Mouse (Mus musculus) hindbrain, embryonic 12.5 days (tissue): ENCODE results near the gene Commd1. TPM values are rescaled to one million over a fixed set of nuclear protein-coding genes. Genes with fewer than 3 reads are reported as not detected.

Experiments used
- ATAC-seq: fragments of 200-750 bp; cut with Nextera tagmentation; 2 replicates; pipeline ENCODE4 v1.8.0; 2017; ENCODE audit warnings: moderate TSS enrichment; ENCODE audit not compliant: low FRiP score
- H3K27ac ChIP-seq: fragments of 300-500 bp; sonication (generic); 2 replicates; pipeline ENCODE4 v1.5.1; 2016; ENCODE audit warnings: mild to moderate bottlenecking
- H3K27me3 ChIP-seq: fragments of 300-500 bp; sonication (generic); 2 replicates; pipeline ENCODE4 v1.6.1; 2016; ENCODE audit warnings: mild to moderate bottlenecking
- H3K36me3 ChIP-seq: fragments of 300-500 bp; sonication (generic); 2 replicates; pipeline ENCODE4 v1.6.1; 2016; ENCODE audit warnings: mild to moderate bottlenecking
- H3K4me1 ChIP-seq: fragments of 300-500 bp; sonication (generic); 2 replicates; pipeline ENCODE4 v1.6.1; 2016
- H3K4me2 ChIP-seq: fragments of 300-500 bp; sonication (generic); replicated peaks from 2 replicates; pipeline ENCODE4 v1.6.1; 2016; ENCODE audit warnings: mild to moderate bottlenecking
- H3K4me3 ChIP-seq: fragments of 300-500 bp; sonication (generic); 2 replicates; pipeline ENCODE4 v1.5.1; 2016; ENCODE audit warnings: mild to moderate bottlenecking
- H3K9ac ChIP-seq: fragments of 300-500 bp; sonication (generic); 2 replicates; pipeline ENCODE4 v1.6.1; 2016; ENCODE audit warnings: mild to moderate bottlenecking, moderate library complexity
- H3K9me3 ChIP-seq: fragments of 300-500 bp; sonication (generic); replicated peaks from 2 replicates; pipeline ENCODE4 v1.6.1; 2016; ENCODE audit warnings: mild to moderate bottlenecking
- WGBS: fragments of 180-500 bp; shearing (Covaris S2); methylation state at CpG from one replicate; pipeline ENCODE4 v1.1.7; 2016; 5-methylcytosine and 5-hydroxymethylcytosine counted together
- polyA plus RNA-seq: library from polyadenylated mRNA; unstranded; fragments of >200 nt; fragmentation: Nextera tagmentation; extraction: Ambion mirVana; gene quantifications from 2 replicates; pipeline ENCODE4 v1.2.1, GENCODE M21; 2016

The Commd1 gene
- polyA plus RNA-seq, 1 experiment from 2014 or later: 309 TPM

- no peak for ATAC-seq
- no peak overlapping the region for H3K9ac ChIP-seq
- H3K36me3 ChIP-seq: peaks cover 14% of the 10 kb centered on the region; the same call in 1 of the 2 replicates
- H3K4me3 ChIP-seq: no peak overlapping the region
- no peak overlapping the region for H3K4me2 ChIP-seq
- WGBS: 77% methylated on average over 4 of the region's 4 CpGs
- H3K9me3 ChIP-seq: peaks cover 24% of the 10 kb centered on the region
- H3K27ac ChIP-seq: no peak overlapping the region
- no peaks in the 10 kb centered on the region for H3K27me3 ChIP-seq
- H3K4me1 ChIP-seq: no peaks in the 10 kb centered on the region
These were observed 17.8 kb downstream of the Commd1 start for GRCm38 (mm10) chr11:22964401-22964800.

GRCm38 (mm10) chr11:22962101-22962500, 20.1 kb downstream of the Commd1 start:
- H3K4me3 ChIP-seq: no peak overlapping the region
- no peaks in the 10 kb centered on the region for H3K27me3 ChIP-seq
- H3K4me2 ChIP-seq: no peak overlapping the region
- no peaks in the 10 kb centered on the region for H3K4me1 ChIP-seq
- H3K36me3 ChIP-seq: peaks cover 6% of the 10 kb centered on the region; the same call in 1 of the 2 replicates
- H3K9ac ChIP-seq: no peak overlapping the region
- WGBS: 90% methylated on average over 1 of the region's 1 CpGs
- H3K9me3 ChIP-seq: peaks cover 12% of the 10 kb centered on the region
- no peak for ATAC-seq
- no peak overlapping the region for H3K27ac ChIP-seq

GRCm38 (mm10) chr11:22957791-22958374, 24.3 kb downstream of the Commd1 start:
- H3K27me3 ChIP-seq: no peaks in the 10 kb centered on the region
- H3K9me3 ChIP-seq: no peaks in the 10 kb centered on the region
- peaks cover 12% of the 10 kb centered on the region; the same call in 1 of the 2 replicates for H3K36me3 ChIP-seq
- H3K27ac ChIP-seq: no peak overlapping the region
- no peak for ATAC-seq
- H3K4me2 ChIP-seq: no peak overlapping the region
- no peak overlapping the region for H3K4me3 ChIP-seq
- WGBS: 93% methylated on average over 4 of the region's 4 CpGs
- H3K4me1 ChIP-seq: no peaks in the 10 kb centered on the region
- no peak overlapping the region for H3K9ac ChIP-seq

GRCm38 (mm10) chr11:22956830-22957229, 25.4 kb downstream of the Commd1 start:
- no peak for ATAC-seq
- WGBS: 71% methylated on average over 4 of the region's 4 CpGs

GRCm38 (mm10) chr11:22956346-22956745, 25.8 kb downstream of the Commd1 start:
- peaks cover 14% of the 10 kb centered on the region; the same call in 1 of the 2 replicates for H3K36me3 ChIP-seq
- no peaks in the 10 kb centered on the region for H3K27me3 ChIP-seq
- 96% methylated on average over 6 of the region's 6 CpGs for WGBS
- H3K4me1 ChIP-seq: no peaks in the 10 kb centered on the region
- ATAC-seq: no peak
- no peak overlapping the region for H3K9ac ChIP-seq
- no peak overlapping the region for H3K27ac ChIP-seq
- H3K4me2 ChIP-seq: no peak overlapping the region
- no peak overlapping the region for H3K4me3 ChIP-seq
- H3K9me3 ChIP-seq: no peaks in the 10 kb centered on the region

More at GRCm38 (mm10) chr11:22956830-22957229, 25.4 kb downstream of the Commd1 start:
- no peak overlapping the region for H3K27ac ChIP-seq
- H3K4me1 ChIP-seq: no peaks in the 10 kb centered on the region
- H3K4me3 ChIP-seq: no peak overlapping the region
- H3K36me3 ChIP-seq: peaks cover 14% of the 10 kb centered on the region; the same call in 1 of the 2 replicates
- no peaks in the 10 kb centered on the region for H3K27me3 ChIP-seq
- no peaks in the 10 kb centered on the region for H3K9me3 ChIP-seq
- no peak overlapping the region for H3K9ac ChIP-seq
- H3K4me2 ChIP-seq: no peak overlapping the region

- no peaks in the 10 kb centered on the region for H3K27me3 ChIP-seq
- H3K9me3 ChIP-seq: no peaks in the 10 kb centered on the region
- H3K36me3 ChIP-seq: peaks cover 14% of the 10 kb centered on the region; the same call in 1 of the 2 replicates
- no peak overlapping the region for H3K27ac ChIP-seq
- no peak for ATAC-seq
- H3K4me3 ChIP-seq: no peak overlapping the region
- H3K9ac ChIP-seq: no peak overlapping the region
- H3K4me1 ChIP-seq: no peaks in the 10 kb centered on the region
- WGBS: 95% methylated on average over 7 of the region's 7 CpGs
- H3K4me2 ChIP-seq: no peak overlapping the region
These were observed 29.5 kb downstream of the Commd1 start for GRCm38 (mm10) chr11:22952668-22953067.

- no peaks in the 10 kb centered on the region for H3K9me3 ChIP-seq
- no peak overlapping the region for H3K4me3 ChIP-seq
- H3K27me3 ChIP-seq: no peaks in the 10 kb centered on the region
- WGBS: 95% methylated on average over 6 of the region's 6 CpGs
- ATAC-seq: no peak
- H3K4me2 ChIP-seq: no peak overlapping the region
- H3K27ac ChIP-seq: no peak overlapping the region
- H3K4me1 ChIP-seq: no peaks in the 10 kb centered on the region
- H3K9ac ChIP-seq: no peak overlapping the region
- H3K36me3 ChIP-seq: 0 out of 2 replicates have a peak, but pooled peaks cover 6% of the 10 kb centered on the region
These were observed 32.1 kb downstream of the Commd1 start for GRCm38 (mm10) chr11:22950131-22950530.

GRCm38 (mm10) chr11:22949101-22949500, 33.1 kb downstream of the Commd1 start:
- 0 out of 2 replicates have a peak, but pooled peaks cover 2% of the 10 kb centered on the region for H3K36me3 ChIP-seq
- H3K9ac ChIP-seq: no peak overlapping the region
- H3K27ac ChIP-seq: no peak overlapping the region
- H3K9me3 ChIP-seq: no peaks in the 10 kb centered on the region
- ATAC-seq: no peak
- H3K4me2 ChIP-seq: no peak overlapping the region
- no peaks in the 10 kb centered on the region for H3K4me1 ChIP-seq
- no peaks in the 10 kb centered on the region for H3K27me3 ChIP-seq
- 89% methylated on average over 1 of the region's 1 CpGs for WGBS
- no peak overlapping the region for H3K4me3 ChIP-seq

GRCm38 (mm10) chr11:22938983-22939382, 43.2 kb downstream of the Commd1 start:
- 90% methylated on average over 2 of the region's 2 CpGs for WGBS
- ATAC-seq: no peak
- H3K9ac ChIP-seq: no peak overlapping the region

GRCm38 (mm10) chr11:22937716-22938316, 44.4 kb downstream of the Commd1 start:
- 99% methylated on average over 4 of the region's 4 CpGs for WGBS
- H3K4me1 ChIP-seq: peaks cover 6% of the 10 kb centered on the region; the same call in 1 of the 2 replicates
- no peak for ATAC-seq
- no peak overlapping the region for H3K4me3 ChIP-seq
- no peak overlapping the region for H3K9ac ChIP-seq
- H3K36me3 ChIP-seq: no peaks in the 10 kb centered on the region
- H3K27me3 ChIP-seq: no peaks in the 10 kb centered on the region
- no peak overlapping the region for H3K27ac ChIP-seq
- no peak overlapping the region for H3K4me2 ChIP-seq
- H3K9me3 ChIP-seq: no peaks in the 10 kb centered on the region

More at GRCm38 (mm10) chr11:22938983-22939382, 43.2 kb downstream of the Commd1 start:
- H3K36me3 ChIP-seq: no peaks in the 10 kb centered on the region
- H3K4me2 ChIP-seq: no peak overlapping the region
- H3K27me3 ChIP-seq: no peaks in the 10 kb centered on the region
- H3K27ac ChIP-seq: no peak overlapping the region
- H3K4me1 ChIP-seq: peaks cover 6% of the 10 kb centered on the region; the same call in 1 of the 2 replicates
- no peak overlapping the region for H3K4me3 ChIP-seq
- no peaks in the 10 kb centered on the region for H3K9me3 ChIP-seq

- Histone ChIP-seq H3K36me3 (no peaks in the 10 kb centered on the region), H3K27ac (no peak overlapping the region), H3K9ac (no peak overlapping the region), H3K4me1 (peaks cover 6% of the 10 kb centered on the region; the same call in 1 of the 2 replicates), H3K4me3 (no peak overlapping the region), H3K27me3 (no peaks in the 10 kb centered on the region), H3K9me3 (no peaks in the 10 kb centered on the region), H3K4me2 (no peak overlapping the region)
- no peak for ATAC-seq
- WGBS: 61% methylated on average over 5 of the region's 5 CpGs
These were observed 45.6 kb downstream of the Commd1 start for GRCm38 (mm10) chr11:22936446-22937125.

GRCm38 (mm10) chr11:22932167-22932566, 50.0 kb downstream of the Commd1 start:
- Histone ChIP-seq H3K9me3 (no peaks in the 10 kb centered on the region), H3K27ac (no peak overlapping the region), H3K4me1 (peaks cover 6% of the 10 kb centered on the region; the same call in 1 of the 2 replicates), H3K9ac (no peak overlapping the region), H3K36me3 (no peaks in the 10 kb centered on the region), H3K4me2 (no peak overlapping the region), H3K4me3 (no peak overlapping the region), H3K27me3 (no peaks in the 10 kb centered on the region)
- ATAC-seq: no peak
